Mouse (Mus musculus) macrophage (primary cell): ENCODE measurements around the gene Rala. TPM values are rescaled to one million over a fixed set of nuclear protein-coding genes. Genes with fewer than 3 reads are reported as not detected.

Experiments
- H3K27ac ChIP-seq: fragments of 350-480 bp; formaldehyde crosslinking; 2 replicates; pipeline ENCODE4 v1.9.0; 2021
- H3K36me3 ChIP-seq: fragments of 350-480 bp; formaldehyde crosslinking; 2 replicates; pipeline ENCODE4 v1.9.0; 2021; ENCODE audit errors: inconsistent target
- H3K4me3 ChIP-seq: fragments of 350-480 bp; formaldehyde crosslinking; 2 replicates; pipeline ENCODE4 v1.9.0; 2021; ENCODE audit errors: inconsistent target
- H3K79me2 ChIP-seq: fragments of 350-480 bp; formaldehyde crosslinking; 2 replicates; pipeline ENCODE4 v1.9.0; 2021; ENCODE audit errors: inconsistent target
- WGBS: methylation state at CpG from one replicate; pipeline ENCODE4 v1.1.7; 2026; ENCODE audit warnings: inconsistent platforms; ENCODE audit not compliant: missing documents; 5-methylcytosine and 5-hydroxymethylcytosine counted together
- polyA plus RNA-seq: library from polyadenylated mRNA; stranded (reverse); fragments of 250-400 nt; gene quantifications from 3 replicates; pipeline ENCODE4 v1.2.4, GENCODE M21; 2018; ENCODE audit warnings: inconsistent platforms

Rala gene
- polyA plus RNA-seq, 1 experiment from 2014 or later, result 69.1 TPM

DNA sequence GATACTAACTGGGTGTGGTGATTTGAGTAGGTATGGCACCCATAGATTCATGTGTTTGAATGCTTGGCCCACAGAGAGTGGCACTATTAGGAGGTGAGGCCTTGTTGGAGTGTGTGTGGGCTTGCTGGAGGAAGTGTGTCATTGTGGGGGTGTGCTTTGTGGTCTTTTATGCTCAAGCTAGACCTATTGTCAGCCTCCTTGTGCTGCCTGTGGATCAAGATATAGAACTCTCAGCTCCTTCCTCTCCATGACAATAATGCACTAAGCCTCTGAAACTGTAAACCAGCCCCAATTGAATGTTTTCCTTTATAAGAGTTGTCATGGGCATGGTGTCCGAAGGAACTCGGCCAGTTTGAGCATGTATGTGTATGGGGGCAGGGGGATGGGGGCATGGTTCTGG lies 100.7 kb downstream of the Rala start:
- WGBS, result 100% methylated on average over 2 of the region's 2 CpGs
- H3K27ac ChIP-seq, result no peak overlapping the region
- H3K79me2 ChIP-seq, result no peaks in the 10 kb centered on the region
- no peaks in the 10 kb centered on the region for H3K36me3 ChIP-seq
- no peak overlapping the region for H3K4me3 ChIP-seq

GRCm38 (mm10) chr13:17842756-17843155 lies 101.3 kb downstream of the Rala start:
- no peak overlapping the region for H3K27ac ChIP-seq
- H3K36me3 ChIP-seq, result no peaks in the 10 kb centered on the region
- no peaks in the 10 kb centered on the region for H3K79me2 ChIP-seq
- no peak overlapping the region for H3K4me3 ChIP-seq
- WGBS, result 94% methylated on average over 4 of the region's 4 CpGs

- WGBS, result 95% methylated on average over 5 of the region's 5 CpGs
- Histone ChIP-seq H3K4me3 (no peak overlapping the region), H3K79me2 (no peaks in the 10 kb centered on the region), H3K36me3 (no peaks in the 10 kb centered on the region), H3K27ac (no peak overlapping the region)
Measured at GRCm38 (mm10) chr13:17839137-17839536, 104.9 kb downstream of the Rala start.

GRCm38 (mm10) chr13:17838484-17838851 lies 105.6 kb downstream of the Rala start:
- H3K27ac ChIP-seq, result no peak overlapping the region
- 35% methylated on average over 4 of the region's 4 CpGs for WGBS
- no peak overlapping the region for H3K4me3 ChIP-seq
- no peaks in the 10 kb centered on the region for H3K79me2 ChIP-seq
- no peaks in the 10 kb centered on the region for H3K36me3 ChIP-seq

DNA sequence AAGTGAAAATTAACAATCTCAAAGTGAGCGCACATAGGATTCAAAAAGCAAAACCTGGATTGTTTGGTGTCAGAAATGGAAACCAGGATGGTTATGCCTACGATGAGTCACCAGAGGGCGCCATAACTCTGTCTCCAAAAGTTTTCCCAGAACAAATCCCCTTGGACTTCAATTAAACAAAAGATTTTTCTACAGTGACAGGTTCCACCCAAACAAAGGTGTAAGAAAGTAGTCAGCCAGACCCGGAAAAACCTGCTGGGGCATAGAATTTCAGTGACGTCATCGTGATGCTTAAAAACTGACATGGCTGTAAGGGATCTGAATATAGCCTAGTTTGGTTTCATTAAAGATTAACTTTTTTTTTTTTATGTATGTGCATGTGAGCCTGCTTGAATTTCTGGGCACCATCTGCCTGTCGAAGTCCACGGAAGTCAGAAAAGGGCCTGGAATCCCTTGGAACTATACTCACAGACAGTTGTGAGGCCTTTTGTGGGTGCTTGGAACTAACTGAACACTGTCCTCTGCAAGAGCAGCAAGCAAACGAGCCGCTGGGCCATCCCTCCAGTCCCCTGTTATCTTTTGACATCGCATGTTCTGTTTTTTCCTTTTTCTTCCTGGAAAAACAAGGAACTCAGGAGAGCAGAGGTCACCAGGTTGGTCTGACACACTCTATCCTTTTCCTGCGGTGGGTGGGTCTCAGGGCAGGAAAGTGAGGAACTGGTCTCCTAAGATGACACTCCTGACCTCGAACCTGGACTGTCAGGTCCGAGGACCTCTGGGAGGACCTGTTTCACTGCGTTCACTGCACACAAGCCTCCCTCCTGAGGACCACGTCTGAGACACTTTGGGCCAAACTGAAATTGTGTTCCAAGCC lies 106.2 kb downstream of the Rala start:
- WGBS, result 63% methylated on average over 16 of the region's 16 CpGs

GRCm38 (mm10) chr13:17836808-17837207 lies 107.2 kb downstream of the Rala start:
- Histone ChIP-seq H3K79me2 (no peaks in the 10 kb centered on the region), H3K36me3 (no peaks in the 10 kb centered on the region), H3K27ac (no peak overlapping the region), H3K4me3 (no peak overlapping the region)
- 21% methylated on average over 7 of the region's 7 CpGs for WGBS

More for the DNA sequence above, 106.2 kb downstream of the Rala start:
- no peaks in the 10 kb centered on the region for H3K36me3 ChIP-seq
- no peak overlapping the region for H3K4me3 ChIP-seq
- H3K79me2 ChIP-seq, result no peaks in the 10 kb centered on the region
- H3K27ac ChIP-seq, result no peak overlapping the region

DNA sequence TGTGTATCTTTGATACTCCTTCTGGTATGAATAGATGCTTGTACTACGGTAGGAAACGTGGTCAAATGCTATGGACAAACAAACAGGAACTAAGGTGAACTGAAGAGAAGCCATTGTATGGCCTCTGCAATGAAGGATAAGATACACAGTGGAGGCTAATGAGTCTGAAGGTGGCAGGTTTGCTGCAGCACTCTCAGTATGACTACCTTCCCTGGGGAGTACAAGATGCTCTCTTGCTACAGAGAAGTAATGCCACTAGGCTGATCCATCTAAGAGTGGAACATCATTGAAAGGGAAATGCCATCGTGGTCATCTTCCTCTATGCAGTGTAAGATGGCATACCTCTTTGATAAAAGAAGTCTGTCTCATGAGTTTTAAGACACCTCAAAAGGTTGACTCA lies 111.1 kb downstream of the Rala start:
- no peak overlapping the region for H3K4me3 ChIP-seq
- no peaks in the 10 kb centered on the region for H3K36me3 ChIP-seq
- WGBS, result 72% methylated on average over 3 of the region's 3 CpGs
- H3K79me2 ChIP-seq, result no peaks in the 10 kb centered on the region
- H3K27ac ChIP-seq, result no peak overlapping the region

Other genes with a start within 250 kb of the Rala start
- gene Mplkip, start 249.0 kb downstream of the Rala start, polyA plus RNA-seq, result 8.7 to 14.4 TPM (median 10.6 TPM) in 3 replicates
- gene Sugct, start 248.7 kb downstream of the Rala start, polyA plus RNA-seq, result 0.50 to 0.74 TPM (median 0.52 TPM) in 3 replicates
- gene Cdk13, start 139.1 kb downstream of the Rala start, polyA plus RNA-seq, result 23.1 to 34.6 TPM (median 26.1 TPM) in 3 replicates
- 11.1 to 26.5 TPM (median 20.0 TPM) in 3 replicates for gene Yae1d1, start 49.1 kb upstream of the Rala start, polyA plus RNA-seq